Mouse (Mus musculus) spleen, adult 18-20 months (tissue): ENCODE data around the gene March2.

Source experiments
- DNase-seq, 2 experiments: peaks; one replicate each; pipeline ENCODE4 v3.0.0; 2022; ENCODE audit warnings: mixed read lengths in 2 of 2

March2 gene

GRCm38 (mm10) chr17:33717982-33718381 lies 488 bp downstream of the March2 start:
- no peak for DNase-seq

- DNase-seq: no peak
These were observed 1.2 kb downstream of the March2 start for GRCm38 (mm10) chr17:33717246-33717645.

DNA sequence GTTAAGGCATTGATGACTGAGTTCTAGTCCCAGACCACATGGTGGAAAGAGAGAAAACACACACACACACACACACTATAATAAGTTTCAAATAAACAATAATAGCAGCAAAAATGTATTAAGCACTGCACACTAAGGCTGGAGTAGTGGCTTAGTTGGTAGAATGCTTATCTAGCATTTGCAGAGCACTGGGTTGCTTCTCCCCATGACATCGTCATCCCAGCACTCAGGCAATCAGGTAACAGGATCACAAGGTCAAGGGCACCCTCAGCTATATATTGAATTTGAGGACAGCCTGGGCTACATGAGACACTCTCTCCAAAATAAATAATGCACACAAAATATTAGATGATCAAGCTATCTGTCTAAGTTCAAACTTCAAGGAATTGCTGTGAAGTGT lies 3.7 kb downstream of the March2 start:
- no peak for DNase-seq

GRCm38 (mm10) chr17:33713271-33713670 lies 5.2 kb downstream of the March2 start:
- DNase-seq: no peak

- DNase-seq: no peak
These were observed 8.6 kb downstream of the March2 start for GRCm38 (mm10) chr17:33709834-33710233.

GRCm38 (mm10) chr17:33703091-33703490 lies 15.4 kb downstream of the March2 start:
- DNase-seq: no peak

DNA sequence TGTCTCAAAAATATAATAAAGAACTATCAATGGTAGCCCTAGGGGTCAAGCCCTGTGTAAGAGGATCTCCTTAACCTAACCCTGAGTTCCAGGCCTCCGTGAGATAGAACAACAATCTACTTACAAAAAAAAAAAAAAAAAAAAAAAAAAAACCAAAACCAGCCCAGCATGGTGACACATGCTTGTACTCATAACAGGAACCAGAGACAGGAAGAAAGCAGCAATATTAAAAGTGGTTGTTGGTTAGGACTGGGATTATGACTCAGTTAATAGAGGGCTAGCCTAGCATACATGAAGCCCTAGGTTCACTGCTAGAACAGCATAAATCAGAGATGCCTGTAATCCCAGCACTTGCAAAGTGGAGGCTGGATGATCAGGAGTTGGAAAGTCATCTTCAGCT lies 16.3 kb downstream of the March2 start:
- no peak for DNase-seq

DNA sequence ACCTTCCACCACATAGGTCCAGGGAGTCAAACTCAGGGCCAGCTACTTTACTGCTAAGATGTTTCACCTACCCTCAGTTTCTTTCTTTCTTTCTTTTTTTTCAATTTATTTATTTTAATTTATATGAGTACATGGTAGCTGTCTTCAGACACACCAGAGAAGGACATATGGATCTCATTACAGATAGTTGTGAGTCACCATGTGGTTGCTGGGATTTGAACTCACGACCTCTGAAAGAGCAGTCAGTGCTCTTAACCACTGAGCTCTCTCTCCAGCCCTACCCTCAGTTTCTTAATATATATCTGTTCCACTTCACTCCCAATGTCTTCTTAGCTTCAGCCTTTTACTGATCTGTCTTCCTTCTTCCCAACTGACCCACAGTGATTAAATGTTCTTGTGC lies 23.0 kb downstream of the March2 start:
- no peak for DNase-seq

DNA sequence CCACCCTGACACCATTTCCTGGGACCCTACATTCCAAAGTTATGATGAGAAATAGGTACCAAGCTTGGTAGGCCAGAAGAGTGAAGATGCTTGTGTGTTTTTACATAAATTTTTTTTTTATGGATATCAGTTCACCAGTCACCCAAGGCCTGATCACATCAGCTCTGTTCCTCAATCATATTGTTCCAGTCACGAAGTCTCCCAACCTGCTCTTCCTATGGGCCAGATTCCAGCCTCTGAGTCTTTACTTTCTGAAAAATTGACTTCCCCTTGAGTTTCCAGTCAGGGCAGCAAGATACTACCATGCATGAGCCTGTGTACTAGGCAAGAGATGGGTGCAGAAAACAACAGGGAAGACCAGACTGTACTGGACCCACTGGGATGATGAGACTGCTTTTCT lies 31.7 kb downstream of the March2 start, which contains the start of gene Hnrnpm:
Hnrnpm (minus strand) TSS at position 101 of the 400 bp plus-strand sequence.
- no peak for DNase-seq

GRCm38 (mm10) chr17:33685249-33685653 lies 33.2 kb downstream of the March2 start:
- DNase-seq: peak; percentile 97 to 99

GRCm38 (mm10) chr17:33684671-33685231 lies 33.7 kb downstream of the March2 start:
- peak; percentile 51 to 61 for DNase-seq

- no peak for DNase-seq
These were observed 36.7 kb downstream of the March2 start for GRCm38 (mm10) chr17:33681767-33682166.

- DNase-seq: no peak
These were observed 39.7 kb downstream of the March2 start for GRCm38 (mm10) chr17:33678771-33679170.

DNA sequence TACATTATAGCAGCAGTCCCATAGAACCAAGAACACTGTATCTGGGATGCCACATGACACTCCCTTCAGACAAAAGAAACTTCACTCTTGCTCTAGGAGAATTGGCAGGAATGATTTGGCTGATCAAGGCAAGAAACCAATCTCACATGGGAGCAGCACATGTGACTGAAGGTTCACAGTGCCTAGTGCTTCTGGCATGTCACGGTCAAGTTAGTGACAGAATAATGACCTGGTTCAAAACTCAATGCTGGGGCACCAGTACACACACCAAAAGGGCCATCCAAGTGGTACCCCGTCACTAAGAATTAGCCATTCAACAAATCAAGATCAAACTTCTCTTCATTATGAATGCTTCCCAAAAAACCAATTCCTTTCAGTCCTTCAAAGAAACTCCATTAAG lies 42.4 kb downstream of the March2 start:
- no peak for DNase-seq

- DNase-seq: no peak
These were observed 43.0 kb downstream of the March2 start for GRCm38 (mm10) chr17:33675452-33675851.

- no peak for DNase-seq
These were observed 44.6 kb downstream of the March2 start for GRCm38 (mm10) chr17:33673837-33674236.

DNA sequence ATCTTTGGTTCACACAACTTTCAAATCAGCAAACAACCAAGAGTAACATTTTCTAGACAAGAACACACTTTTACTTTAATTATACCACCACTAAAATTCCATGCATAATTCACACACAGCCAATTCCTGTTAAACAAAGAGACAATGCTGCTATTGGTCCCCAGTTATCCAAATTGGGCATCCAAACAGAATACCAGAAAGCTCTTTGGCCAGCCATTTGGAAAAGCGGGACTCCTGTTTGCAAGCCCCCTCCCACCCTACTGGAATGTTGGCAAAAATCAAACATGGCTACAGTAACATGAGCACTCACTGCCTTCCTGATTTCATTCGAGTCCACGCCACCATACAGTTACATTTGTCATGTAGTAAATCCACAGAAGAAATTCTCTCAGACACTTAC lies 48.8 kb downstream of the March2 start:
- no peak for DNase-seq

GRCm38 (mm10) chr17:33666813-33667212 lies 51.7 kb downstream of the March2 start:
- DNase-seq: no peak

DNA sequence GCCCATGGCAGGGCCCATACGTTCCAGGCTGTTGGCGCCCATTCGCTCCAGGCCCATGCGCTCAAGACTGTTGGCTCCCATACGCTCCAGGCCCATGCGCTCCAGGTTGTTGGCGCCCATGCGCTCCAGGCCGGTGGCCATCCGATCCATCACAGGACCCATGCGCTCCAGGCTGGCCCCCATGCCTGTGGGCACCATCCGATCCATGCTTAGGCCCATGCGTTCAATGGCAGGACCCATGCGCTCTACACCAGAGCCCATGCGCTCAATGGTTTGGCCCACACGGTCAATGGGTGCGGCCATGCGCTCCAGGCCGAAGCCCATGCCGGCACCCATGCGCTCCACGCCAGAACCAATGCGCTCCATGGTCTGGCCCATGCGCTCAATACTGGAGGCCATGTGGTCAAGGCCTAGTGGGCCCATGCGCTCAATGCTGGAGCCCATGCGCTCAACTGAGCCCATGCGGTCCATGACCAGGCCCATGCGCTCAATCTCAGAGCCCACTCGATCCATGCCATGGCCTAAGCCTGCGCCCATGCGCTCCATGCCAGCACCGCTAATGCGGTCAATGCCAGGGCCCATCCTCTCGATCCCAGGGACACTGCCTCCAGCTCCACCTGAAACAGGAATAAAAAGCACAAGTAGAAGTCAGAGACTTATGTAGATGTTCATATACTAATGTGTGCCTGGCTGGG lies 68.5 kb downstream of the March2 start:
- DNase-seq: no peak

DNA sequence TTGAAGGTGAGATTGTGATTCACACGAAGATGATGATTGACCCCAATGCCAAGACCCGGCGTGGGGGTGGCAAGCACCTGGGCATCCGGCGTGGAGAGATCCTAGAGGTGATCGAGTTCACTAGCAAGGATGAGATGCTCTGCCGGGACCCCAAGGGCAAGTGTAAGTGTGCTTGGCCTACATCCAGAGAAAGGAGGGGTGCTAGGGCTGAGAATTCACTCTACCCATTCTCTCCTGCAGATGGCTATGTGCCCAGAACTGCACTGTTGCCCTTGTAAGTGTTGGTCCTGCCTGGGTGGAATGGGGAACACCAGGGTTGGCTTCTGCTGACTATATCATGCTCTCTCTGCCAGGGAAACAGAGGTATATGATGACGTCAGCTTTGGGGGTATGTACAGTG lies 73.4 kb downstream of the March2 start:
- no peak for DNase-seq

- no peak for DNase-seq
These were observed 74.4 kb downstream of the March2 start for GRCm38 (mm10) chr17:33644068-33644467.

DNA sequence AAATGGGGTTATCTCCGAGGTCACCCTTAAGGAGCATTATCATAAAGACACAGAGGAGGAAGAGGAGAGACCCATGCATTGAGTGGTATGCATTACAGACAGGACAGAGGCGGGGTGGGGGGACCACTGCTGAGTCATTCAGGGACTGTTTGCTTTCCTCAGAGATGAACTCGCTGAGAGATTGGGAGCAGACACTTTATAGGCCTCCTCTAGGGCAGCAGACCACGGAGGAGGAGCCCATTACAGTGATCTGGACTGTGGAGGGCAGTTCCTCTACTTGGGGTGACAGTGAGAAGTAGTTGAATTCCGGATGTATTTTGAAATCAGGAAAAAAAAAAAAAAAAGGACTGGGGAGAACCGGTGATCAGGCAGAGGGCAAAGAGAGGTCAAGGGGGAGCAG lies 78.7 kb downstream of the March2 start:
- DNase-seq: no peak

DNA sequence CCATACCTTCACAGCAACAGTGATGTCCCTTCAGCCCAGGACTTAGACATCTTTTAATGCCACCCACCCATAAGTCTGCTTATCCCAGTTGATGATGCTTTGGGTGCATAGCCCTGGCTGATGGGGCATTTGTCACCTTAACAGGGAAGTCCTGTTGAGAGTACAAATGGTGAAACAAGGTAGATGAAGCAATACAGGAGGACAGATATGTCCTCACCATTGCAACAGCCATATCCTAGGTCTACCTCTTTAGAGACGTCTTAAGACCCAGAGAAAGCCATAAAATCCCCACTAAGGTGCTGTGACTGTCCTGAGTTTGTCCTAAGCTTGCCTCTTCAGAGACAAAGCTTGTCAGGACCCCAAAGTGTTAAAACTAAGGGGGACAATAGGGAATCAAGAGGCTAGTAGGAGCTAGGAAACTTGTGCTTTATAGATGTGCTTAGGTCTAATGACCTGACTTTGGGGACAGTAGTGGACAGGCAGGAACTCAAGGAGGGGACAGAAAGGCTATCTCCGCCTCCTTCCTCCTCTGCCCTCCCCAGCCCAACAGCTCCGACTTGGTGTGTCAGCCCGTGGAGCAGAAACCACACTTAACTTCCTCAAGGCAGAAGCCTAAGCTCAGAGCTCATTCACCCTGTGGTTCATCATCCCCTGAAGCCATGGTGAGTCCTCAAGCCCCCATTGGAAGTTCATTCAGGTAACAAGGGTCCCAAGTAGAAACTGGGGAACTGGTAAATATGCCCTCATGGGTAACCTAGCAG lies 80.8 kb downstream of the March2 start, which contains the start of gene Pram1:
Pram1 (plus strand) TSS at position 541 of the 761 bp plus-strand sequence.
- DNase-seq: no peak

GRCm38 (mm10) chr17:33637038-33637437 lies 81.4 kb downstream of the March2 start:
- no peak for DNase-seq
